Mouse (Mus musculus): ENCODE measurements around the gene Hoxa5. TPM values are rescaled to one million over a fixed set of nuclear protein-coding genes. Genes with fewer than 3 reads are reported as not detected.

Gene Hoxa5
- total RNA-seq, 2 experiments from 2014 or later, result not detected

- intact Hi-C loops (cut with DNase I), result no loop called here
Measured at GRCm38 (mm10) chr6:52170166-52170897, 34.1 kb downstream of the Hoxa5 start.

DNA sequence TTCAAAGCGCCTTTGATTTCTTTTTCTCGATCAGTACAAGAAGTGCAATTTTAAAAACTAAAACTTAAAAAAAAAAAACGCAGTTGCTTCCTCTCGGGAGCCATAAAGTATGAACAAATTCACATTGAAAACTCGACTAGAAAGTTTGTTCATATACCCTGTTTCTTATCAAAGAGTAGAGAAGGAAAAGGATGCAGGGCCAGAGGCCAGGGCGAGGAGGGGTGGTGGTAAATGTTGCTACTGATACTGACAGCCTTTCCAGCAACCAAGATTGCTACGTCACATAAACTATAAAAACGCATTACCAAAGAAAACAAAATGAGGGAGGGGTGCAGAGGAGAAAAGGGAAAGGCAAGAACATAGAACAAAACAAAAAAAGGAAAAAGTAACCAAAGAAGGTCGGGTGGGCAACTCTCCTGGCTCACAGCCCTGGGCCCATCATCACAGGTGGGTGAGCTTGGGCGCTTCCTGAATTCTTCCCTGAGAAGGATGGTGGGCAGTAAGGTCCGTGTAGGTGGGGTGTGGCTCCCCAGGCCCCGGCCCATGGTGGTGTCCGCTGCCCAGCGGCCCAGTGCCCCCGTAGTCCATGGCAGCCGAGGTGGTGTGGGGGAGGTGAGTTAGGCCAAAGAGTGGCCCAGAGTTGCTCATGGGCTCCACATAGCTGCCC lies 34.8 kb downstream of the Hoxa5 start:
- no peak for DNase-seq (ENCODE audit: low spot score in 2 of 2)
- intact Hi-C loops (cut with DNase I), result no loop called here

More at GRCm38 (mm10) chr6:52170166-52170897, 34.1 kb downstream of the Hoxa5 start:
- DNase-seq (ENCODE audit: low spot score in 2 of 2), result no peak

DNA sequence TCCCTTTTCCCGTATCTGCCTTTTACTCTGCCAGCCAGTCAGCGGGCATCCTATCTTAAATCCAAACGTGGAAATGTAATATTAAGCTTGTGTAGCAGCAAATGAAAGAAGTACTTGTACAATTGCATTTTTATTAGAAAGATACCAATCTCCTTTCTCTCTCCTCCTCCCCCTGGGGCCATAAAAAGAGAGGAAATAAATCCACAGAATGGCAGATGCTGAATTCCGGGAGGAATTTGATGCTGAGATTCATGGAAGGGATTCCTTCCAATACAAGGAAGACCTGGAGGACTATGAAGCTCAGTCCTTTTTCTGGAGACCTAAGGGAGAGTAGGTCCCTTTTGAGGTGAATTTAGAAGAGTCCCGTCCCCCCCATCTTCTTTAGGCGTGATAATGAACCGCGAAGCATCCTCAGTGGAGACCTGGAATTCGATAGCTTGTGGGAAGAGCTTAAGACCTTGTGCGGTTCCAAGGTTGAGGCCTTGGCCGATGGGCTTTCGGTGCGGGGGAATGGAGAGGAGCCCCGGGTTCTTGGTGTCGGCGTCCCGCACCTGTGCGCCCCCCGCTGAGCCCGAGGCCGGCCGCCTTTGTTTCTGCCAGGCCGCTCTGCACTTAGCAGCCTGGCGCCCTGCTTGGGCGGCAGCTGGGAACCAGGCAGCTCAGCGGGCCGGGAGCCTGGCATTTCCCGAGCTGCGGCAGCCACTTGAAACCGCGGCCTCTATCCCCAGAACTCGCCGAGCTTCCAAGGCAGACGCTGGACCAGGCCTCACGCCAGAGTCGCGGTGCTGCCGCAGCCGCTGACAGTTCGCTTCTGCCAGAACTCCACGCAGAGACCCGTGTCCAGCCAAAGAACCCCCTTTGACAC lies 36.0 kb downstream of the Hoxa5 start:
- intact Hi-C loops (cut with DNase I), result no loop called here
- DNase-seq (ENCODE audit: low spot score in 2 of 2), result no peak

- intact Hi-C loops (cut with DNase I), result no loop called here
- no peak for DNase-seq (ENCODE audit: low spot score in 2 of 2)
Measured at GRCm38 (mm10) chr6:52167736-52168161, 36.6 kb downstream of the Hoxa5 start.

- intact Hi-C loops (cut with DNase I), result no loop called here
Measured at GRCm38 (mm10) chr6:52167176-52167575, 37.2 kb downstream of the Hoxa5 start.

DNA sequence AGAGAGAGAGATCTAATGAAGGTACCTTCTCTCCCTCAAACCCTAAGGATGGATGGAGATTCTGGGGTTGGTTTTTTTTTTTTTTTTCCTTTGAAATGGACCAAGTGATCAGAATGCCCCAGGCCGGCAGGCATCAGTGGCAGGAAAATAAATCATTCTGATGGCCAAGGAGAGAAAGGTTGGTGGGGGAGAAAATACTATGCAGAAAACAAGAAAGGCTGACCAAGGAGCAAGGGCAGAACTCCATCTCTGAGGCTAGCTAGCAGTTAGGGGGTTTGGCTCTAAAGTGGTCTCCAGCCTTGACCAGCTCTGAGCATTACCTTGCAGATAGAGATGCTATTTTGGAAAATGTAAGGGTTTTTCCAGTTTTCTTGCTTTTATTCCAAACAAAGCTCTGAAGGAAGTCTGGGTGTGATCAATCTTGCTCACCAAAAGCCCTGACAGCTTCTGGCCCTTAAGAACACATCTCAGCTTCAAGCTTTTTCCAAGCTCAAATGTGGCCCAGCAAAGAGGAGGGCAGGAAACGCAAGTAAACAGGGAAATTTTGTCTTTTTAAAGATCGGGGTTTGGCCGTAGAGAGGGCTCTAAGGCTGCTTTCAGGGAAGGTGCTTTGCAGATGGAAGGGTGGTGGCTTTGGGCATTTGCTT lies 37.8 kb downstream of the Hoxa5 start:
- intact Hi-C loops (cut with DNase I), result no loop called here
- no peak for DNase-seq (ENCODE audit: low spot score in 2 of 2)

More at GRCm38 (mm10) chr6:52167176-52167575, 37.2 kb downstream of the Hoxa5 start:
- no peak for DNase-seq (ENCODE audit: low spot score in 2 of 2)

- intact Hi-C loops (cut with DNase I), result no loop called here
- no peak for DNase-seq (ENCODE audit: low spot score in 2 of 2)
Measured at GRCm38 (mm10) chr6:52165441-52166370, 38.7 kb downstream of the Hoxa5 start.

DNA sequence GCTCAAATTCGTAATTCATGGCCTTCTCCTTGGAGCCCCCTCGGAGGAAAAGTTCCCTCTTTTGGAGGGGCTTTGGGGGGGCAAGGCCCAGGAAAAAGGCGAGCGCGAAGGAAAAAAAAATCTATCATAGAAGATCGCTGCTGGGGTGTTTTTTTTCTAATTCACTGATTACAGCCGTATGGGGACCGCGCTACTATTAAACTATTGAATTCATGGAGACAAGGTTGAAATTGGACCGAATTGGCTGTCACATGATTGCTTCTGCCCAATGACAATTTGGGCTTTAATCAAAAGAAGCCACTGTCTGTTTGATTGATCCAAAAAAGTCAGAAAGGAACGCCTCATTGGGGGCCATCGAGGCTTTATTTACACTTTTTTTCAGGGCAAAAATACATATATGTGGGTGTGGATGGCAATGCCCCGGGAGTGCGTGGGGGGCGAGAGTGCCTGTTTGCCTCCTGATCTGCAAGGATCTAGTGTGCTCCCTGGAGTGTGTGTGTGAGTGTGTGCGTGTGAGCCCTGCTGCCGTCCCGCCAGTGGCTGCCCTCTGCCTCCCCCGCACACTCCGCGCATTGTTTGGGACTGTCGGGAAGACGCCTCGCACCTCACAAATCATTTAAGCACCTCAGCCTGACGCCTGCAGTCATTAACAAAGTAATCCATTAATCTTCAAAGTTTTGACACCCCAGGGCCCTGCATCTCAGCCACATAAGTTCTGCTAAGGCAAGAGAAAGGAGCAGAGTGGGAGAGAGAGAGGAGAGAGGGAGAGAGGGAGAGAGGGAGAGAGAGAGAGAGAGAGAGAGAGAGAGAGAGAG lies 39.6 kb downstream of the Hoxa5 start, which contains the start of gene Hoxa2:
Gene Hoxa2, minus strand, starts transcription at position 206 of the 815 bp plus-strand sequence.
- intact Hi-C loops (cut with DNase I), result loop anchor here (5.0 kb wide), 3 partner anchors 37 to 147 kb away; partner anchors contain the start of genes Evx1 and Hoxa5

GRCm38 (mm10) chr6:52164051-52164625 lies 40.2 kb downstream of the Hoxa5 start:
- no peak for DNase-seq (ENCODE audit: low spot score in 2 of 2)
- intact Hi-C loops (cut with DNase I), result loop anchor here (5.0 kb wide), 3 partner anchors 38 to 148 kb away; partner anchors contain the start of genes Evx1 and Hoxa5

More for the DNA sequence above, 39.6 kb downstream of the Hoxa5 start, which contains the start of gene Hoxa2:
- no peak for DNase-seq (ENCODE audit: low spot score in 2 of 2)

- no peak for DNase-seq (ENCODE audit: low spot score in 2 of 2)
- intact Hi-C loops (cut with DNase I), result loop anchor here (5.0 kb wide), 3 partner anchors 39 to 149 kb away; partner anchors contain the start of genes Evx1 and Hoxa5
Measured at GRCm38 (mm10) chr6:52163366-52164031, 40.9 kb downstream of the Hoxa5 start.

- intact Hi-C loops (cut with DNase I), result loop anchor here (5.0 kb wide), 3 partner anchors 40 to 150 kb away; partner anchors contain the start of genes Evx1 and Hoxa5
- no peak for DNase-seq (ENCODE audit: low spot score in 2 of 2)
Measured at GRCm38 (mm10) chr6:52162611-52163365, 41.6 kb downstream of the Hoxa5 start.

- intact Hi-C loops (cut with DNase I), result loop anchor here (5.0 kb wide), 3 partner anchors 40 to 150 kb away; partner anchors contain the start of genes Evx1 and Hoxa5
- DNase-seq (ENCODE audit: low spot score in 2 of 2), result no peak
Measured at GRCm38 (mm10) chr6:52162093-52162380, 42.4 kb downstream of the Hoxa5 start.

DNA sequence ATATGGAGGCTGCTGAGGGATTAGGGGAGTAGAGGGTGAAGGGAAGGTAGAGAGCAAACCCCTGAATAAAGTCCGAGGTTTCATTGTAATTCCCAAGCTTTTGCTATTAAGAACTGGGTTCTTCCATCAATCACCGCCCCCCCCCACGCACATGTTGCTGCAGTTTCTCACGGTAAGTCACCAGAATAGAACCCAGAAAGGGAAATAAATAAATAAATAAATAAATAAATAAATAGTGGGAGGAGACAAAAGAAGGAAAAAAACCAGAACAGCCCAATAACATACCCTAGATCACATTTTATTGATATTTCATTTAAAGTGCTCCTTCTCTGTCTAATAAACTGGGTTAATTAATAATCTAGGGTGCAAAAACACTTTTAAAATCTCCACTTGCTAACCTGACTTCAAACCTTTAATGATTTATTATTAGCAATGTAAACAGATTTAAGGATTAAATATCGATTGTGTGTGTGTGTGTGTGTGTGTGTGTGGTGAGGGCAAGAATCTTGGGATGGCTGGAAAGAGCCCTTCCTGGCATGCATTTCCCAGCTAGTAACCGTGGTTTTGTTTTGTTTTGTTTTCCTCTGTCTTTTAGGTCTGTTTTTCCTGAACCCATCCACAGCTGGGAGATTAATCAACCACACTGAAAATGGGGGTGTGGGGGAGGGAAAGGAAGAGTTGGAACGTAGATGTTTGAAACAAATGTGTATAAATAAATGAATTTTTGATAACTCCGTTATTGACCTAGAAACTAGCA lies 42.9 kb downstream of the Hoxa5 start:
- intact Hi-C loops (cut with DNase I), result loop anchor here (5.0 kb wide), 3 partner anchors 41 to 151 kb away; partner anchors contain the start of genes Evx1 and Hoxa5
- DNase-seq (ENCODE audit: low spot score in 2 of 2), result no peak

DNA sequence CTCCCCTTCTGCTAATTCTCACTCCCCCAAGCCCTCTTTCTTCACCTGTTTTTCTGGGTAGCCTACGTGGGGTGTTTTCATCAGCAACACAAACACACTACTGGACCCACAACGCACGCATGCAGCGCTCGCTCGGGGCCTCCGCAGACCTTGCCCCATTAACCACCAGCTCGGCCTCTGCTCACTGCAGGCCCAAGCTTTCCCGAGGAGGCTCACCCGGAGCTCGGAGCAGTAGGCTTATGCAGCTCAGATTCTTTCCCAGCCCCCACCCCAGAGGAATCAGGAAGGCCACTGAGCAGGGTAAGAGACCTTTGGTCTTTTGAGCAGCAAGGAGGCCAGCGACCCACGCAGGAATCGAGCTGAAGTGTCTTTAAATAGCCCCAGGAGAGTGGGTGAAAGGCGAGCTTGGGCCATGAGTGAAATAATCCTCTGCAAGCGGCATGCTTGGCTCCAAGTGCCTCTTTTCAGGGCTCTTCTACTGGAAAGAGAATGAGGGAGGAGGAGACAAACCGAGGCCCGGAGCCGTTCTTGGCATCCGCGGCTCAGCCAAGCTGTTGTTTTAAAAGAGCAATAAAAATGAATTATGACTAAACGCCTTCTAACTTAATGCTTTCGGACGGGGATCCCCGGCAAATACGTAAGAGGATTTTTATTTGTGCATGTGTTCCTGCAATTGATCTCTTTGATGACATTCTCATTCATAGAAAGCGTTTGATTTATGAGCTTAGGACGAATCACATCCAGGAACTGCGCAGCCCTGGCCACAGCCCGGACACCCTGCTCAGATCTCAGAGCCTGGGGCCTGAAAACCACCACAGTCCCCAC lies 43.7 kb downstream of the Hoxa5 start:
- DNase-seq (ENCODE audit: low spot score in 2 of 2), result no peak

More for the DNA sequence above, 43.7 kb downstream of the Hoxa5 start:
- intact Hi-C loops (cut with DNase I), result loop anchor here (5.0 kb wide), 3 partner anchors 42 to 152 kb away; partner anchors contain the start of genes Evx1 and Hoxa5
